Mouse (Mus musculus): ENCODE results near the gene Sco2. TPM values are rescaled to one million over a fixed set of nuclear protein-coding genes. Genes with fewer than 3 reads are reported as not detected.

The Sco2 gene
- polyA plus RNA-seq, 1 experiment: 31.1 TPM

- H3K4me3 ChIP-seq (ENCODE audit: control insufficient read depth, low read depth, low read length): peak overlapping the region; percentile 94
- H3K27ac ChIP-seq (ENCODE audit: control insufficient read depth, insufficient read depth, low read depth, low read length): no peak overlapping the region
- no peaks in the 10 kb centered on the region for H3K27me3 ChIP-seq (ENCODE audit: control insufficient read depth, insufficient read depth, low read length)
- TF ChIP-seq POLR2A (IDR thresholded peaks at IDR 0.05; ENCODE audit: control insufficient read depth, low read depth, low read length) (no peak), CTCF (IDR thresholded peaks at IDR 0.05; ENCODE audit: control insufficient read depth, insufficient read depth, insufficient replicate concordance, low read depth, low read length) (no peak)
- H3K36me3 ChIP-seq (ENCODE audit: control insufficient read depth, insufficient read depth, low read length): no peaks in the 10 kb centered on the region; the same call in none of the 2 replicates
- peaks cover 7% of the 10 kb centered on the region for H3K4me1 ChIP-seq (ENCODE audit: control insufficient read depth, insufficient read depth, low read length)
Observed at GRCm38 (mm10) chr15:89356372-89356771, 17.3 kb downstream of the Sco2 start.

- peaks cover 7% of the 10 kb centered on the region for H3K4me1 ChIP-seq (ENCODE audit: control insufficient read depth, insufficient read depth, low read length)
- TF ChIP-seq CTCF (IDR thresholded peaks at IDR 0.05; ENCODE audit: control insufficient read depth, insufficient read depth, insufficient replicate concordance, low read depth, low read length) (no peak), POLR2A (IDR thresholded peaks at IDR 0.05; ENCODE audit: control insufficient read depth, low read depth, low read length) (peak; percentile 83)
- peaks cover 2% of the 10 kb centered on the region for H3K36me3 ChIP-seq (ENCODE audit: control insufficient read depth, insufficient read depth, low read length)
- H3K27me3 ChIP-seq (ENCODE audit: control insufficient read depth, insufficient read depth, low read length): no peaks in the 10 kb centered on the region
- H3K4me3 ChIP-seq (ENCODE audit: control insufficient read depth, low read depth, low read length): peak within 1 kb of the TSS; percentile 98
- peak within 1 kb of the TSS; percentile 91 for H3K27ac ChIP-seq (ENCODE audit: control insufficient read depth, insufficient read depth, low read depth, low read length)
Observed at GRCm38 (mm10) chr15:89355241-89356187, 18.1 kb downstream of the Sco2 start, which contains the start of the genes Lmf2 and Ncaph2. TSS of gene Lmf2 (minus strand) at chr15:89355659. TSS of gene Ncaph2 (plus strand) at chr15:89355719.

DNA sequence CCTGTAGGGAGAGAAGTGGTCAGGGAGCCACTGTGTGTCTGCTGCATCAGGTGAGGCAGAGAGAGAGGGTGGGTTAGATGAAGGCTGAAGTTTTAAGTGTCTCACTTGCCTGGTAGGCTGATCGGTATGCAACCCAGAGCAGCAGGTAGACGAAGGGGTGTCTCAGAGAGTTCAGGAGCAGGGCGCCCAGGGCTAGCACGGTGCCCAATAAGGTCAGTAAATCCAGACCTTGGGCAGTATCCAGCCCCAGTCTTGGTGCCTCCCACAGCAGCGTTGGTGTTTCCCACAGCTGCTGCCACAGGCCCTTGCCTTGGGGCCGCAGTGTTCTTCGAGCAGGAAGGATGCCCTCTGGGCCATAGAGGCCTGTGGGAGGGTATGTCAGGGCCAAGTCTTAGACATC is 19.2 kb downstream of the Sco2 start:
- no peak for TF ChIP-seq CTCF (IDR thresholded peaks at IDR 0.05; ENCODE audit: control insufficient read depth, insufficient read depth, insufficient replicate concordance, low read depth, low read length)
- TF ChIP-seq POLR2A (IDR thresholded peaks at IDR 0.05; ENCODE audit: control insufficient read depth, low read depth, low read length): no peak; the same call in 1 of the 2 replicates
- Histone ChIP-seq H3K4me3 (ENCODE audit: control insufficient read depth, low read depth, low read length) (peak overlapping the region; percentile 98), H3K27ac (ENCODE audit: control insufficient read depth, insufficient read depth, low read depth, low read length) (no peak overlapping the region), H3K4me1 (ENCODE audit: control insufficient read depth, insufficient read depth, low read length) (peaks cover 7% of the 10 kb centered on the region), H3K36me3 (ENCODE audit: control insufficient read depth, insufficient read depth, low read length) (peaks cover 2% of the 10 kb centered on the region), H3K27me3 (ENCODE audit: control insufficient read depth, insufficient read depth, low read length) (no peaks in the 10 kb centered on the region)

DNA sequence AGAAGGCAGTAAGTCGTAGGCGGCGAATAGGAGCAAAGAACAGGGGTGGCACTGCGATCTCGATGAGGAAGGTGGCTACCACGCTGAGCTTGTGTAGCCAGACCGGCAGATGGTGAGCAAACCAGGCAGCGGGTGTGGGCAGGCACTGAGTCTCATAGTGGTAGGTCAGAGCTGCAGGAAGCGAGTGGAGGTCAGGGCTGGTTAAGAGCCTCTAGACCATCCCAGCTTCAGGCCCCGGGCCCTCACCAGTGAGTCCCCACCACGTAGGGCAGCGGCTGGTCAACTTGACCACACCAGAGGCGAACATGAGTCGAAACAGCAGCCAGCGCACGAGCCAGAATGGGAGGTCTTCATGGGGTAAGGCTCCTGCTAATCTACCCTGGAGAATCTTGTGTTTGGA is 19.8 kb downstream of the Sco2 start:
- TF ChIP-seq CTCF (IDR thresholded peaks at IDR 0.05; ENCODE audit: control insufficient read depth, insufficient read depth, insufficient replicate concordance, low read depth, low read length): no peak
- TF ChIP-seq POLR2A (IDR thresholded peaks at IDR 0.05; ENCODE audit: control insufficient read depth, low read depth, low read length): no peak
- H3K27me3 ChIP-seq (ENCODE audit: control insufficient read depth, insufficient read depth, low read length): no peaks in the 10 kb centered on the region
- H3K4me3 ChIP-seq (ENCODE audit: control insufficient read depth, low read depth, low read length): no peak overlapping the region
- H3K27ac ChIP-seq (ENCODE audit: control insufficient read depth, insufficient read depth, low read depth, low read length): no peak overlapping the region
- H3K36me3 ChIP-seq (ENCODE audit: control insufficient read depth, insufficient read depth, low read length): peaks cover 2% of the 10 kb centered on the region
- peaks cover 7% of the 10 kb centered on the region for H3K4me1 ChIP-seq (ENCODE audit: control insufficient read depth, insufficient read depth, low read length)

GRCm38 (mm10) chr15:89352795-89353194 is 20.9 kb downstream of the Sco2 start:
- TF ChIP-seq CTCF (IDR thresholded peaks at IDR 0.05; ENCODE audit: control insufficient read depth, insufficient read depth, insufficient replicate concordance, low read depth, low read length) (no peak), POLR2A (IDR thresholded peaks at IDR 0.05; ENCODE audit: control insufficient read depth, low read depth, low read length) (no peak)
- H3K27me3 ChIP-seq (ENCODE audit: control insufficient read depth, insufficient read depth, low read length): no peaks in the 10 kb centered on the region
- no peak overlapping the region for H3K4me3 ChIP-seq (ENCODE audit: control insufficient read depth, low read depth, low read length)
- H3K27ac ChIP-seq (ENCODE audit: control insufficient read depth, insufficient read depth, low read depth, low read length): no peak overlapping the region
- peaks cover 2% of the 10 kb centered on the region for H3K36me3 ChIP-seq (ENCODE audit: control insufficient read depth, insufficient read depth, low read length)
- peaks cover 7% of the 10 kb centered on the region for H3K4me1 ChIP-seq (ENCODE audit: control insufficient read depth, insufficient read depth, low read length)

DNA sequence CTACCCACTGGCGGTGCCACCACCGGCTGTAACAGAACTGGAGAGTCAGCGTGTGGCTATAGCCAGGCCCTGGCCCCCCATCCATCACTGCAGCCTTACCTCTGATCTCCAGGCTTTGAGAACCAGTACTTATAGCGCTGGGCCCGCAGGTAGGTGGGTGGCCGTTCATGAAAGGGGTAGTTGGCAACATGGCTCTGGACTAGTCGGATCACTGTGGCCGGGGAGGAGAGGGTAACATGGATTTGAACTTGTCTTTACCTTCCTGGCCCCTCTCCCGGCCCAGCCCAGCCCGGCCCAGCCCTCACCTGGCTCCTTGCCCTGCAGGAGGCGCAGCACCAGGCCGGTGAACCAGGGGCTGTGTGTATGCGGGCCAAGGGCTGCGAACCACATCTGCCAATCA is 21.6 kb downstream of the Sco2 start:
- TF ChIP-seq POLR2A (IDR thresholded peaks at IDR 0.05; ENCODE audit: control insufficient read depth, low read depth, low read length): no peak
- no peak for TF ChIP-seq CTCF (IDR thresholded peaks at IDR 0.05; ENCODE audit: control insufficient read depth, insufficient read depth, insufficient replicate concordance, low read depth, low read length)
- H3K4me1 ChIP-seq (ENCODE audit: control insufficient read depth, insufficient read depth, low read length): peaks cover 7% of the 10 kb centered on the region
- no peak overlapping the region for H3K27ac ChIP-seq (ENCODE audit: control insufficient read depth, insufficient read depth, low read depth, low read length)
- H3K4me3 ChIP-seq (ENCODE audit: control insufficient read depth, low read depth, low read length): no peak overlapping the region
- H3K27me3 ChIP-seq (ENCODE audit: control insufficient read depth, insufficient read depth, low read length): no peaks in the 10 kb centered on the region
- H3K36me3 ChIP-seq (ENCODE audit: control insufficient read depth, insufficient read depth, low read length): peaks cover 2% of the 10 kb centered on the region

DNA sequence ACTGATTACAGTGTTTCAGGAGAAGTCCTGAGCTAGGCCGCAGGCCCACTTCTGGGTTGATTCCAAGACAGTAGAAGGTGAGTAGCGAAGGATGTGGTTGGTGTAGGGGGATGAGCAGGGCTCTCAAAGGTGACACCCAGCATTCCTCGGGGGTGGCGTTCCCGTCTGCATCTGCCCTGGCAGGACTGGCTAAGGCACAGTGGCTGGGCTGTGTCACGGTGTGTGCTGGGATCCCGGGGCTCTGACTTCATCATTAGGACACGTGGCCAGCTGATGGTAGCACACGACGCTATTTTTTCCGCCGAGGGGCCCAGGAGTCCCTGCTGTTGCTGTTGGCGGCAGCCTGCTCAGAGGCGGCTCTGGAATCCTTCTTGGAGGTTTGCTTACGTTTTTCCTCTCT is 22.3 kb downstream of the Sco2 start:
- peaks cover 7% of the 10 kb centered on the region for H3K4me1 ChIP-seq (ENCODE audit: control insufficient read depth, insufficient read depth, low read length)
- TF ChIP-seq POLR2A (IDR thresholded peaks at IDR 0.05; ENCODE audit: control insufficient read depth, low read depth, low read length) (no peak), CTCF (IDR thresholded peaks at IDR 0.05; ENCODE audit: control insufficient read depth, insufficient read depth, insufficient replicate concordance, low read depth, low read length) (no peak)
- H3K36me3 ChIP-seq (ENCODE audit: control insufficient read depth, insufficient read depth, low read length): peaks cover 2% of the 10 kb centered on the region
- no peak overlapping the region for H3K4me3 ChIP-seq (ENCODE audit: control insufficient read depth, low read depth, low read length)
- H3K27ac ChIP-seq (ENCODE audit: control insufficient read depth, insufficient read depth, low read depth, low read length): no peak overlapping the region
- no peaks in the 10 kb centered on the region for H3K27me3 ChIP-seq (ENCODE audit: control insufficient read depth, insufficient read depth, low read length)

Data from testis, adult 2 months (tissue).